Mouse (Mus musculus) lung, adult 2 months (tissue): Measurements from ENCODE around the gene Uck2.

Source experiments
- CTCF ChIP-seq: fragments of 200-500 bp; IDR thresholded peaks from 2 replicates; pipeline ENCODE4 v1.5.1; 2011; ENCODE audit warnings: mild to moderate bottlenecking, low read length, control low read depth; ENCODE audit not compliant: insufficient read depth
- POLR2A ChIP-seq: fragments of 200-500 bp; IDR thresholded peaks from 2 replicates; pipeline ENCODE4 v1.6.1; 2011; ENCODE audit warnings: low read depth, mild to moderate bottlenecking, control low read depth, low read length, borderline replicate concordance; ENCODE audit errors: extremely low read depth

DNA sequence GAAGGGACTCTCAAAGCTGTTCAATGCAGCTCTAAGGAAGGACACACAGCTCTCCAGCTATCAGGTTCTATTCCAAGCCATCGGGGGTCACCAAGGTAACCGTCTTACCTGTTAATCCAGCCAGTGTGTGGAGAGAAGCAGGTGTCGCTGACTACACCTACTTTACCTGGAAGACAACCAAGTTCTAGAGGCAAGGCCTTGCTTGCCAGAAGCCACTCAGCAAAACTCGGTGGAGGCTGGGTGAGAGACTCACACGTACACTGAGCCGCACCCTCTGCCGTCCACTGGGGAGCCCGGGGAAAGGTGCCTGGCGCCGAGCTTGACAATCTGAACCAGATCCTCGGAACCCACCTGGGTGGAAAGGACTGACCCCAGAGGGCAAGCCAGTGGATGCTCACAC is 23.4 kb downstream of the Uck2 start:
- no peak for TF ChIP-seq CTCF
- TF ChIP-seq POLR2A: no peak
